ENCODE assay signal across 32 mouse cellular contexts in the genomic region with DNA sequence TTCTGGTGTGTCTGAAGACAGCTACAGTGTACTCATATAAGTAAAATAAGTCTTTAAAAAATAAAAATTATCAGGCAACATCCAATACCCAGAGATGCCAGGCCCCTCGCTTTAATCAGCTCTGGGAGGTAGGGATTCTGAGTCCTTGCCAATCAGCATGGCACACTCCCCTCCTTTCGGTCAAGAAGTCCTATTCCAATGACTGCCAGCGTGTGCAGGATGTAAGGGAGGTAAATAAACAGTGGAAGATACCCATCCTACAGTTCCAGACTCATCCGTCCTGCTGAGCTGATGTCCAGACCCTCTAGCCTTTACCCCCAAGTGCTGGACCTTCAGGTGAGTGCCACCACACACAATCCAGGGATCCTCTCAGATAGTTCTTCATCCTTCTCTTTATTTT. TPM values are rescaled to one million over a fixed set of nuclear protein-coding genes. Genes with fewer than 3 reads are reported as not detected.
DNase-seq lines count a peak whose midpoint lies in the region; ATAC-seq and TF ChIP-seq lines count a peak whose summit lies in the region.
"Had no signal": no experiment of that assay in that cellular context is flagged by ENCODE, and none has a peak within 500 bp of the region (broad histone marks: within the 10 kb centered on the region; RNA-seq: fewer than 3 reads in every experiment).

No protein-coding gene starts in this region.

- TF ChIP-seq POLR2A in MEL (IDR thresholded peaks at IDR 0.05; ENCODE audit: control insufficient read depth in 1 of 2, insufficient read depth in 1 of 2, low read depth in 1 of 2, low read length in 2 of 2, poor library complexity in 1 of 2), result no peak
- TF ChIP-seq POLR2A in lung, adult 2 months (IDR thresholded peaks at IDR 0.05; ENCODE audit: borderline replicate concordance, extremely low read depth, low read depth, low read length), result no peak

- no peaks in the 10 kb centered on the region for H3K27me3 ChIP-seq in heart, embryonic 13.5 days (replicated peaks)
- no peaks in the 10 kb centered on the region for H3K27me3 ChIP-seq in hindbrain, postnatal 0 days (ENCODE audit: insufficient read depth, low read length)
- H3K27me3 ChIP-seq in hindbrain, embryonic 11.5 days (ENCODE audit: control insufficient read depth, insufficient read depth, low read length), result no peaks in the 10 kb centered on the region
- H3K27me3 ChIP-seq in MEL (ENCODE audit: control insufficient read depth in 1 of 2, insufficient read depth in 2 of 2, low read length in 2 of 2), result no peaks in the 10 kb centered on the region
- H3K27me3 ChIP-seq: CH12.LX; forebrain, embryonic 15.5 days; megakaryocyte, embryonic 14.5 days; midbrain, embryonic 13.5 days; neural tube, embryonic 12.5 days had no signal

- H3K4me3 ChIP-seq in heart, embryonic 13.5 days, result no peak overlapping the region
- H3K4me3 ChIP-seq in hindbrain, postnatal 0 days (ENCODE audit: low read length), result no peak overlapping the region
- no peak overlapping the region for H3K4me3 ChIP-seq in hindbrain, embryonic 11.5 days (ENCODE audit: low read depth, low read length)
- H3K4me3 ChIP-seq in MEL (ENCODE audit: control insufficient read depth in 1 of 2, insufficient read depth in 1 of 2, low read depth in 2 of 2, low read length in 2 of 2) (no peak overlapping the region), macrophage (ENCODE audit: inconsistent target) (no peak overlapping the region)
- no peak overlapping the region for H3K4me3 ChIP-seq in lung, adult 2 months (replicated peaks; ENCODE audit: extremely low read depth, low read depth, low read length)
- H3K4me3 ChIP-seq: embryonic facial prominence, embryonic 10.5 days; forebrain, embryonic 15.5 days; midbrain, embryonic 13.5 days; neural tube, embryonic 12.5 days had no signal

- DNase-seq in heart, postnatal 25 days (ENCODE audit: low spot score), result no peak
- no peak for DNase-seq in hindbrain, postnatal 0 days (ENCODE audit: low spot score)
- no peak for DNase-seq in hindbrain, embryonic 11.5 days (ENCODE audit: low spot score)
- no peak for DNase-seq in MEL (ENCODE audit: low read depth, low spot score)
- no peak for DNase-seq in lung, adult 2 months
- DNase-seq: adrenal gland, adult 2 months; B cell, adult 2 months; gastrocnemius, postnatal 10 days; kidney, postnatal 36 days; lung, embryonic 14.5 days; right cerebral cortex, adult 18-20 months; right cerebral cortex, postnatal 4 days; thymus, postnatal 14 days had no signal

- peaks cover 25% of the 10 kb centered on the region for H3K79me2 ChIP-seq in MEL (ENCODE audit: control insufficient read depth, insufficient read depth, low read length, poor library complexity)
- peaks cover 20% of the 10 kb centered on the region for H3K79me2 ChIP-seq in macrophage (ENCODE audit: inconsistent target)

- no peak overlapping the region for H3K4me2 ChIP-seq in heart, embryonic 13.5 days
- no peak overlapping the region for H3K4me2 ChIP-seq in hindbrain, postnatal 0 days (ENCODE audit: low read depth, low read length)
- no peak overlapping the region for H3K4me2 ChIP-seq in hindbrain, embryonic 11.5 days (replicated peaks; ENCODE audit: low read depth, low read length)
- H3K4me2 ChIP-seq: forebrain, embryonic 15.5 days; lung, embryonic 14.5 days; midbrain, embryonic 13.5 days; neural tube, embryonic 12.5 days had no signal

- TF ChIP-seq RAD21 in MEL (IDR thresholded peaks at IDR 0.05; ENCODE audit: low read depth, low read length), result no peak

- no peak for TF ChIP-seq CTCF in hindbrain, postnatal 0 days (IDR thresholded peaks at IDR 0.05; ENCODE audit: low read depth)
- TF ChIP-seq CTCF in MEL (IDR thresholded peaks at IDR 0.05 in 2 of 3, conservative IDR thresholded peaks at IDR 0.05 in 1 of 3; ENCODE audit: control insufficient read depth in 1 of 3, insufficient read depth in 1 of 3, low read depth in 2 of 3, low read length in 3 of 3, poor library complexity in 1 of 3, severe bottlenecking in 1 of 3), result no peak
- TF ChIP-seq CTCF in lung, adult 2 months (IDR thresholded peaks at IDR 0.05; ENCODE audit: insufficient read depth, low read length), result no peak

- intact Hi-C loops in heart, postnatal 25 days (cut with DNase I), result loop anchor here (5.0 kb wide), 1 partner anchor 188 kb away; the partner anchor contains the start of gene Dip2b

- 88% methylated on average over 4 of the region's 4 CpGs for WGBS in heart, embryonic 13.5 days
- 88% methylated on average over 4 of the region's 4 CpGs for WGBS in hindbrain, postnatal 0 days
- 96% methylated on average over 4 of the region's 4 CpGs for WGBS in hindbrain, embryonic 11.5 days
- WGBS in macrophage (ENCODE audit: missing documents), result 100% methylated on average over 4 of the region's 4 CpGs
- WGBS in lung, adult 2 months, result 79% methylated on average over 4 of the region's 4 CpGs

- peak overlapping the region; percentile 100 for H3K27ac ChIP-seq in heart, embryonic 13.5 days (replicated peaks)
- peak overlapping the region; percentile 100; the same call in 1 of the 2 replicates for H3K27ac ChIP-seq in hindbrain, postnatal 0 days
- no peak overlapping the region for H3K27ac ChIP-seq in hindbrain, embryonic 11.5 days (ENCODE audit: low read depth, low read length)
- H3K27ac ChIP-seq in MEL (ENCODE audit: control insufficient read depth, low read depth, low read length), result no peak overlapping the region
- H3K27ac ChIP-seq in macrophage, result peak overlapping the region; percentile 94; the same call in 1 of the 2 replicates
- H3K27ac ChIP-seq: embryonic facial prominence, embryonic 10.5 days; forebrain, embryonic 15.5 days; midbrain, embryonic 13.5 days; neural tube, embryonic 12.5 days had no signal

- H3K36me3 ChIP-seq in heart, embryonic 13.5 days, result peaks cover 26% of the 10 kb centered on the region
- H3K36me3 ChIP-seq in hindbrain, postnatal 0 days (ENCODE audit: insufficient read depth, low read length), result no peaks in the 10 kb centered on the region
- H3K36me3 ChIP-seq in hindbrain, embryonic 11.5 days (ENCODE audit: control insufficient read depth, insufficient read depth, low read length), result no peaks in the 10 kb centered on the region
- H3K36me3 ChIP-seq in MEL (ENCODE audit: control insufficient read depth in 1 of 2, insufficient read depth in 2 of 2, low read length in 2 of 2), result peaks cover 0 to 20% of the 10 kb centered on the region in 2 experiments; a peak in 2 of 4 replicates
- H3K36me3 ChIP-seq in macrophage (ENCODE audit: inconsistent target), result no peaks in the 10 kb centered on the region
- H3K36me3 ChIP-seq: forebrain, embryonic 15.5 days had no signal

- no peak for ATAC-seq in heart, embryonic 13.5 days (ENCODE audit: extremely low read depth, insufficient number of reproducible peaks, low FRiP score, low TSS enrichment)
- ATAC-seq in hindbrain, postnatal 0 days, result no peak
- ATAC-seq in hindbrain, embryonic 11.5 days (ENCODE audit: low FRiP score), result no peak
- ATAC-seq: forebrain, embryonic 15.5 days; intestine, postnatal 0 days; midbrain, embryonic 13.5 days had no signal

- TF ChIP-seq EP300 in MEL (IDR thresholded peaks at IDR 0.05; ENCODE audit: low read depth in 1 of 2, low read length in 2 of 2), result no peak

- H3K4me1 ChIP-seq in heart, embryonic 13.5 days, result peaks cover 34% of the 10 kb centered on the region
- peaks cover 5% of the 10 kb centered on the region for H3K4me1 ChIP-seq in hindbrain, postnatal 0 days (ENCODE audit: insufficient read depth, low read length)
- no peaks in the 10 kb centered on the region for H3K4me1 ChIP-seq in hindbrain, embryonic 11.5 days (replicated peaks; ENCODE audit: control insufficient read depth, insufficient read depth, low read length)
- H3K4me1 ChIP-seq in MEL (ENCODE audit: control insufficient read depth in 1 of 2, insufficient read depth in 2 of 2, low read length in 2 of 2), result peaks cover 14 to 25% of the 10 kb centered on the region in 2 experiments
- peaks cover 8% of the 10 kb centered on the region for H3K4me1 ChIP-seq in lung, adult 2 months (ENCODE audit: control insufficient read depth, insufficient read depth, low read length)

- no peak overlapping the region for H3K9ac ChIP-seq in heart, embryonic 13.5 days
- no peak overlapping the region for H3K9ac ChIP-seq in hindbrain, postnatal 0 days (replicated peaks; ENCODE audit: low read length)
- H3K9ac ChIP-seq in hindbrain, embryonic 11.5 days (ENCODE audit: low read depth, low read length), result no peak overlapping the region
- H3K9ac ChIP-seq in MEL (ENCODE audit: control insufficient read depth, low read depth, low read length, poor library complexity, severe bottlenecking), result no peak overlapping the region
- H3K9ac ChIP-seq: forebrain, embryonic 15.5 days; lung, embryonic 14.5 days; midbrain, embryonic 13.5 days; neural tube, embryonic 12.5 days had no signal

- H3K9me3 ChIP-seq in heart, embryonic 13.5 days, result peaks cover 27% of the 10 kb centered on the region
- no peaks in the 10 kb centered on the region for H3K9me3 ChIP-seq in hindbrain, postnatal 0 days (ENCODE audit: low read length)
- no peaks in the 10 kb centered on the region for H3K9me3 ChIP-seq in hindbrain, embryonic 11.5 days (ENCODE audit: control insufficient read depth, low read length)
- no peaks in the 10 kb centered on the region for H3K9me3 ChIP-seq in MEL (replicated peaks; ENCODE audit: insufficient read depth, low read length)
- H3K9me3 ChIP-seq: forebrain, embryonic 15.5 days had no signal

RNA-seq across cellular contexts. Expression of gene Atf1, which starts 2.2 kb away (rescaled TPM):
- 30.3 and 34.4 TPM in 2 replicates for polyA plus RNA-seq in heart, embryonic 13.5 days (2015; fragmentation: Nextera tagmentation; extraction: Ambion mirVana)
- 10 to 100 TPM; 46.0 to 51.8 TPM for total RNA-seq in heart, postnatal 25 days (2021)
- 5.9 and 9.8 TPM in 2 replicates for total RNA-seq in hindbrain, postnatal 0 days (2014; rRNA removed)
- polyA plus RNA-seq in hindbrain, postnatal 0 days (2015; fragmentation: Nextera tagmentation; extraction: Ambion mirVana), result 11.7 and 14.1 TPM in 2 replicates
- polyA plus RNA-seq in hindbrain, embryonic 11.5 days (2014; fragmentation: Nextera tagmentation; extraction: Ambion mirVana), result 27.7 and 35.5 TPM in 2 replicates
- total RNA-seq in MEL (2012; rRNA removed), result 41.8 and 44.0 TPM in 2 replicates
- polyA plus RNA-seq in MEL (2012; ENCODE audit: insufficient read depth in 1 of 2, insufficient read length in 2 of 2, low read depth in 1 of 2, low replicate concordance in 2 of 2, missing spikeins in 1 of 2) (100 to 1,000 TPM; 183 to 854 TPM), macrophage (2018) (34.5 to 58.1 TPM (median 47.7 TPM) in 3 replicates)
- 100 to 1,000 TPM in 8 of 26 experiments, 10 to 100 TPM in 18; 62.1 to 136 (median 89.0) TPM for total RNA-seq in macrophage (2018; cell fraction: chromatin; rRNA removed)
- 10 to 100 TPM; 37.9 to 73.6 (median 48.1) TPM for total RNA-seq in macrophage (2018; cell fraction: cytosol; rRNA removed)
- total RNA-seq in macrophage (2018; cell fraction: nucleus; rRNA removed), result 10 to 100 TPM; 33.7 to 65.5 (median 47.2) TPM
- polyA plus RNA-seq in lung, adult 2 months (2012; rRNA removed), result 40.8 and 45.7 TPM in 2 replicates

RNA-seq across cellular contexts. Expression of gene Tmprss12, which starts 55.3 kb away (rescaled TPM):
- polyA plus RNA-seq in heart, embryonic 13.5 days (2015; fragmentation: Nextera tagmentation; extraction: Ambion mirVana), result not detected in 2 replicates
- total RNA-seq in heart, postnatal 25 days (2021), result not detected
- not detected in 2 replicates for total RNA-seq in hindbrain, postnatal 0 days (2014; rRNA removed)
- not detected in 2 replicates for polyA plus RNA-seq in hindbrain, postnatal 0 days (2015; fragmentation: Nextera tagmentation; extraction: Ambion mirVana)
- not detected in 2 replicates for polyA plus RNA-seq in hindbrain, embryonic 11.5 days (2014; fragmentation: Nextera tagmentation; extraction: Ambion mirVana)
- not detected in 2 replicates for total RNA-seq in MEL (2012; rRNA removed)
- polyA plus RNA-seq in MEL (2012; ENCODE audit: insufficient read depth in 1 of 2, insufficient read length in 2 of 2, low read depth in 1 of 2, low replicate concordance in 2 of 2, missing spikeins in 1 of 2) (not detected), macrophage (2018) (not detected in 3 replicates)
- not detected for total RNA-seq in macrophage (2018; cell fraction: chromatin; rRNA removed)
- not detected for total RNA-seq in macrophage (2018; cell fraction: cytosol; rRNA removed)
- 1 to 10 TPM in 1 of 26 experiments, not detected in 25; 1.2 TPM for total RNA-seq in macrophage (2018; cell fraction: nucleus; rRNA removed)
- not detected in 2 replicates for polyA plus RNA-seq in lung, adult 2 months (2012; rRNA removed)
- total RNA-seq: adrenal gland, adult 2 months; adrenal gland, postnatal 4 days; CH12.LX; G1E; gastrocnemius, postnatal 10 days; granulocyte monocyte progenitor cell, adult 5-6 weeks; left cerebral cortex, adult 18-20 months; left cerebral cortex, postnatal 36 days; liver, adult 2 months; monocyte, adult 5-6 weeks had no signal
- polyA plus RNA-seq: adrenal gland, adult 2 months; cortical plate, adult 2 months; embryonic facial prominence, embryonic 10.5 days; forebrain, embryonic 15.5 days; G1E; heart, embryonic 14.5 days; intestine, postnatal 0 days; kidney, embryonic 14.5 days; liver, adult 2 months; lung, embryonic 14.5 days; midbrain, embryonic 13.5 days; neural tube, embryonic 12.5 days had no signal

Comparison
In these comparisons a context has a peak if more than half of its experiments do, and no peak if none do; other contexts are left out.
1. H3K27ac ChIP-seq: peak in heart, embryonic 13.5 days (single experiment), hindbrain, postnatal 0 days (single experiment) and macrophage (single experiment); none in hindbrain, embryonic 11.5 days (single experiment) and MEL (single experiment).